ENCODE assay signal across 20 mouse cellular contexts in genomic region chr12:102321855-102322254, GRCm38 (mm10). TPM values are rescaled to one million over a fixed set of nuclear protein-coding genes. Genes with fewer than 3 reads are reported as not detected.
DNase-seq lines count a peak whose midpoint lies in the region; ATAC-seq lines count a peak whose summit lies in the region.
"Had no signal": no experiment of that assay in that cellular context is flagged by ENCODE, and none has a peak within 500 bp of the region (broad histone marks: within the 10 kb centered on the region; RNA-seq: fewer than 3 reads in every experiment).

No protein-coding gene starts in this region.

- ATAC-seq in forebrain, embryonic 12.5 days (ENCODE audit: low FRiP score) = no peak
- ATAC-seq: forebrain, embryonic 16.5 days; hindbrain, postnatal 0 days had no signal

- no peak overlapping the region for H3K4me3 ChIP-seq in forebrain, embryonic 10.5 days
- no peak overlapping the region for H3K4me3 ChIP-seq in forebrain, embryonic 12.5 days (replicated peaks)
- H3K4me3 ChIP-seq in brown adipose tissue, adult 24 weeks (ENCODE audit: insufficient read depth, low read depth, low read length) = no peak overlapping the region
- H3K4me3 ChIP-seq: erythroblast, embryonic 14.5 days; limb, embryonic 15.5 days had no signal

- H3K9ac ChIP-seq in forebrain, embryonic 12.5 days = no peak overlapping the region
- H3K9ac ChIP-seq: limb, embryonic 15.5 days; lung, embryonic 14.5 days had no signal

- DNase-seq in forebrain, embryonic 10.5 days (ENCODE audit: extremely low spot score, low spot score) = no peak
- DNase-seq in kidney, adult 11 months = peak; percentile 36
- no peak for DNase-seq in kidney, postnatal 4 days
- peak; percentile 39 to 76 for DNase-seq in kidney, postnatal 36 days
- DNase-seq in cerebellum, postnatal 4 days (ENCODE audit: low spot score in 2 of 2) = no peak
- no peak for DNase-seq in urinary bladder, adult 2 months (ENCODE audit: low spot score)
- DNase-seq: adrenal gland, postnatal 10 days; cerebellum, adult 2 months; lung, embryonic 14.5 days; spleen, adult 18-20 months; thymus, adult 18-20 months had no signal

- 0 out of 2 replicates have a peak overlapping the region, but pooled peaks have one; percentile 12 for H3K27ac ChIP-seq in forebrain, embryonic 10.5 days
- H3K27ac ChIP-seq in forebrain, embryonic 12.5 days = no peak overlapping the region
- peak overlapping the region; percentile 97 for H3K27ac ChIP-seq in brown adipose tissue, adult 24 weeks (replicated peaks; ENCODE audit: low read depth, low read length)
- H3K27ac ChIP-seq: hindbrain, postnatal 0 days; kidney, postnatal 0 days; limb, embryonic 15.5 days had no signal

- H3K36me3 ChIP-seq in forebrain, embryonic 10.5 days (replicated peaks) = no peaks in the 10 kb centered on the region
- no peaks in the 10 kb centered on the region for H3K36me3 ChIP-seq in forebrain, embryonic 12.5 days (replicated peaks)

- H3K9me3 ChIP-seq in forebrain, embryonic 10.5 days = no peaks in the 10 kb centered on the region
- H3K9me3 ChIP-seq in forebrain, embryonic 12.5 days = no peaks in the 10 kb centered on the region
- H3K9me3 ChIP-seq: limb, embryonic 15.5 days; megakaryocyte, embryonic 14.5 days had no signal

- no peaks in the 10 kb centered on the region for H3K27me3 ChIP-seq in forebrain, embryonic 10.5 days (ENCODE audit: poor library complexity, severe bottlenecking)
- no peaks in the 10 kb centered on the region for H3K27me3 ChIP-seq in forebrain, embryonic 12.5 days
- H3K27me3 ChIP-seq: CH12.LX; limb, embryonic 15.5 days; megakaryocyte, embryonic 14.5 days had no signal

- no peak overlapping the region for H3K4me2 ChIP-seq in forebrain, embryonic 12.5 days
- H3K4me2 ChIP-seq: limb, embryonic 15.5 days; lung, embryonic 14.5 days had no signal

- peaks cover 9% of the 10 kb centered on the region for H3K4me1 ChIP-seq in forebrain, embryonic 10.5 days
- H3K4me1 ChIP-seq in forebrain, embryonic 12.5 days = peaks cover 4% of the 10 kb centered on the region; the same call in 1 of the 2 replicates
- H3K4me1 ChIP-seq in brown adipose tissue, adult 24 weeks (ENCODE audit: control insufficient read depth, insufficient read depth, insufficient read length, low read length) = peaks cover 53% of the 10 kb centered on the region

- 87% methylated on average over 5 of the region's 5 CpGs for WGBS in forebrain, embryonic 10.5 days
- WGBS in forebrain, embryonic 12.5 days = 79% methylated on average over 5 of the region's 5 CpGs

RNA-seq across cellular contexts. Expression of gene Rin3, which starts 39.0 kb away (rescaled TPM):
- 2.8 and 3.3 TPM in 2 replicates for polyA plus RNA-seq in forebrain, embryonic 10.5 days (2016; fragmentation: Nextera tagmentation; extraction: Ambion mirVana)
- polyA plus RNA-seq in forebrain, embryonic 12.5 days (2016; fragmentation: Nextera tagmentation; extraction: Ambion mirVana) = 2.2 and 2.9 TPM in 2 replicates
- polyA plus RNA-seq in brown adipose tissue, adult 24 weeks (2012; ENCODE audit: insufficient read depth, insufficient read length, missing spikeins) = 2.9 and 7.5 TPM in 2 replicates
- 2.1 and 5.5 TPM in 2 replicates for polyA plus RNA-seq in urinary bladder, adult 2 months (2012; rRNA removed)

Comparison
In these comparisons a context has a peak if more than half of its experiments do, and no peak if none do; other contexts are left out.
1. DNase-seq: peak in kidney, adult 11 months (single experiment) and kidney, postnatal 36 days (2 of 2); none in forebrain, embryonic 10.5 days (single experiment), kidney, postnatal 4 days (0 of 2), cerebellum, postnatal 4 days (0 of 2) and urinary bladder, adult 2 months (single experiment).